Mouse (Mus musculus): ENCODE results near the gene Krtap5-2. TPM values are rescaled to one million over a fixed set of nuclear protein-coding genes. Genes with fewer than 3 reads are reported as not detected.
"Not testable (repeated sequence)": the region's sequence is repeated elsewhere in the genome, so short reads cannot be mapped to it uniquely, and the experiment has no call there.

Gene Krtap5-2
- polyA plus RNA-seq, 1 experiment from 2014 or later, result not detected

DNA sequence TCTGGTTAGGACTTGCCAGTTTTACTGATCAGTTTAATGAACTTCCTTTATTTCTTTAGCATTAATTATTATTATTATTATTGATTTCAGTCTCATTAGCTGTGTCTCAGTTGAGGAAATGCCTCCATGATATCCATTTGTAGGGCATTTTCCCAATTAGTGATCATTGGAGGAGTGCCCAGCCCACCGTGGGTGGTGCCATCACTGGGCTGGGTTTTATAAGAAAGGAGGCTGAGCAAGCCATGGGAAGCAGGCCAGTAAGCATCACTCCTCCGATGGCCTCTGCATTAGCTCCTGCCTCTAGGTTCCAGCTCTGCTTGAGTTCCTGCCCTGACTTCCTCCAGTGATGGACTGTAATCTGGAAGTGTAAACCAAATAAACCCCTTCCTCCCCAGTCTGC is 12.4 kb upstream of the Krtap5-2 start:
- H3K27me3 ChIP-seq (ENCODE audit: control insufficient read depth, insufficient read depth, low read length), result no peaks in the 10 kb centered on the region
- H3K9me3 ChIP-seq (ENCODE audit: control insufficient read depth, low read length), result no peaks in the 10 kb centered on the region
- no peaks in the 10 kb centered on the region for H3K36me3 ChIP-seq (ENCODE audit: control insufficient read depth, insufficient read depth, low read length)
- no peak overlapping the region for H3K27ac ChIP-seq (ENCODE audit: low read depth, low read length)
- no peaks in the 10 kb centered on the region for H3K4me1 ChIP-seq (ENCODE audit: control insufficient read depth, insufficient read depth, low read length)
- ATAC-seq (ENCODE audit: low FRiP score, low TSS enrichment), result no peak
- H3K9ac ChIP-seq (ENCODE audit: low read depth, low read length), result no peak overlapping the region
- 72% methylated on average over 2 of the region's 2 CpGs for WGBS
- H3K4me3 ChIP-seq (ENCODE audit: low read length), result no peak overlapping the region
- no peak overlapping the region for H3K4me2 ChIP-seq (replicated peaks; ENCODE audit: low read depth, low read length)

DNA sequence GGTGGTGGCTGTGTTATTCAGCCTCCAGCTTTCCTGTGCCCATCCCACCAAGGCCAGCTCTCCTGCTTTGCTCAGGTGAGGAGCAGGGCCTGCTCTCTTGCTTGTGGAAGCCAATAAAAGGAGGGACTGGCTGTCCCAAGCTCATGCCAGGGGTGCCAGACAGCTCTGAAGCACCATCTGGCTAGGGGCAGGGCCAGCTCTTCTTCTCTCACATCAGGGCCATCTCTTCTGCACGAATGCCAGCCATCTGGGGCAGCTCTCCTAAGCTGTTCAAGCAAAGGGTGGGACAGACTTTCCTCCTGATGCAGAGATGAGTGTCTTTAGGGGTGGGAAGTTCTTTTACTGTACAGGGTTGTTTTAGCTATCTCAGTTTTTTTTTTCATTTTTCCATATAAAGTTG is 5.2 kb upstream of the Krtap5-2 start:
- no peaks in the 10 kb centered on the region for H3K9me3 ChIP-seq (ENCODE audit: control insufficient read depth, low read length)
- no peak for ATAC-seq (ENCODE audit: low FRiP score, low TSS enrichment)
- 47% methylated on average over 1 of the region's 1 CpGs for WGBS
- no peaks in the 10 kb centered on the region for H3K27me3 ChIP-seq (ENCODE audit: control insufficient read depth, insufficient read depth, low read length)
- no peak overlapping the region for H3K9ac ChIP-seq (ENCODE audit: low read depth, low read length)
- no peaks in the 10 kb centered on the region for H3K36me3 ChIP-seq (ENCODE audit: control insufficient read depth, insufficient read depth, low read length)
- no peak overlapping the region for H3K27ac ChIP-seq (ENCODE audit: low read depth, low read length)
- no peaks in the 10 kb centered on the region for H3K4me1 ChIP-seq (ENCODE audit: control insufficient read depth, insufficient read depth, low read length)
- H3K4me3 ChIP-seq (ENCODE audit: low read length), result no peak overlapping the region
- no peak overlapping the region for H3K4me2 ChIP-seq (replicated peaks; ENCODE audit: low read depth, low read length)

DNA sequence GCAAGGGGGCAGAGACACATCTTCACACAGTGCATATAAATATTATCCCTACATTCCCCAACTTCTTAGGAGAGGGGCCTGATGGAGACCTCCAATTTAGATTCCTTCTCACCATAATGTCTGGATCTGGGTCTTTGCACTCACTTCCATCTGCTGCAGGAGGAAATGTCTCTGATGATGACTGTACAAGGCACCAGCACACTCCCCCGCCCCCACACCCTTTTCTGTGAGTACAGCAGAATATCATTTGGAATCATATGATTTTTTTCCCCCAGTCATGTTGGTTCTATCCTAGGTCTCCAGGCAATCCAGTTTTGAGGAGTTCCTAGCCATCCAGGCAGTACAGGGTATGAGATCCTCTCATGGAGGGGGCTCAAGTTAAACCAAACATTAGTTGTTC is 2.9 kb upstream of the Krtap5-2 start:
- no peaks in the 10 kb centered on the region for H3K9me3 ChIP-seq (ENCODE audit: control insufficient read depth, low read length)
- 85% methylated on average over 1 of the region's 1 CpGs for WGBS
- H3K36me3 ChIP-seq (ENCODE audit: control insufficient read depth, insufficient read depth, low read length), result no peaks in the 10 kb centered on the region
- no peak overlapping the region for H3K4me2 ChIP-seq (replicated peaks; ENCODE audit: low read depth, low read length)
- H3K9ac ChIP-seq (ENCODE audit: low read depth, low read length), result no peak overlapping the region
- H3K4me3 ChIP-seq (ENCODE audit: low read length), result no peak overlapping the region
- no peak overlapping the region for H3K27ac ChIP-seq (ENCODE audit: low read depth, low read length)
- no peak for ATAC-seq (ENCODE audit: low FRiP score, low TSS enrichment)
- no peaks in the 10 kb centered on the region for H3K27me3 ChIP-seq (ENCODE audit: control insufficient read depth, insufficient read depth, low read length)
- no peaks in the 10 kb centered on the region for H3K4me1 ChIP-seq (ENCODE audit: control insufficient read depth, insufficient read depth, low read length)

DNA sequence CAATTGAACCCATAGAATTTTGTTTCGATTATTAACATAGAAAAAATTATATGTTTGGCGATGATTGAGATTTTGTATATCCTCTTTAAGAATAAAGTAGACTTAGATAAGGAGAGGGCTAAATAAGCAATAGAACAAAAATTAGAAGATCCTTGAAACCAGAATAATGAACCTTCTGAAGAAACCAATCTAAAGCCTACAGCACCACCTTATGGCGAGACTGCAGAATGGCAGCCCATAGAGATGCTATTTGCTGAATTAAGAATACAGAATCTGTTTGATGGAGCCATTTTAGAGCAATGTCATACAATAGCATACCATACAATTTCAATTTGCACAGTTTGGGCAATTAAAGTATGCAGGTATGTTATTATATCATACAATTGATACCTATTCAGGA is 6.0 kb downstream of the Krtap5-2 start:
- no peaks in the 10 kb centered on the region for H3K36me3 ChIP-seq (ENCODE audit: control insufficient read depth, insufficient read depth, low read length)
- no peak overlapping the region for H3K27ac ChIP-seq (ENCODE audit: low read depth, low read length)
- ATAC-seq (ENCODE audit: low FRiP score, low TSS enrichment), result no peak
- H3K4me1 ChIP-seq (ENCODE audit: control insufficient read depth, insufficient read depth, low read length), result no peaks in the 10 kb centered on the region
- no peak overlapping the region for H3K4me2 ChIP-seq (replicated peaks; ENCODE audit: low read depth, low read length)
- no peaks in the 10 kb centered on the region for H3K27me3 ChIP-seq (ENCODE audit: control insufficient read depth, insufficient read depth, low read length)
- H3K9me3 ChIP-seq (ENCODE audit: control insufficient read depth, low read length), result no peaks in the 10 kb centered on the region
- 48% methylated on average over 3 of the region's 3 CpGs for WGBS
- H3K4me3 ChIP-seq (ENCODE audit: low read length), result no peak overlapping the region
- no peak overlapping the region for H3K9ac ChIP-seq (ENCODE audit: low read depth, low read length)

DNA sequence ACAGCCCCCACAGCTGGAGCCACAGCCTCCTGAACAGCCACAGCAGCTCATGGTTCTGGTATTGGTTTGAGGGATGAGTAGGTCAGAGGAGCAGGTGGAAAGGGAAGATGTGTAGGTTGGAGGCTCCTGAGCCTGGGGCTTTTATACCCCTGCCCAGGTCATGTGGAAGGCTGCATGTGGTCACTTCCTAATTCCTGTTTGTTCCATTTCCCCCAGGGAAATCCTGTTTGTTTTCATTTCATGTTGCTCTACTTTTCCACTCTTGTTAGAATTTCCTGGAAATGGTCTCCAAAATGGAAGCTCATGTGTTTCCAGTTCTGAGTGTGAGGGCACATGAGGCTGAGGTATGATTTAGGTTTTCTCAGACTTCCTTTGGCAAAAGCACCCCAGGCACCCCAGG is 10.2 kb downstream of the Krtap5-2 start, which contains the start of gene Gm4553:
Gene Gm4553 (minus strand): TSS at position 101 of the 400 bp plus-strand sequence.
- H3K9ac ChIP-seq (ENCODE audit: low read depth, low read length); H3K27me3 ChIP-seq (ENCODE audit: control insufficient read depth, insufficient read depth, low read length); ATAC-seq (ENCODE audit: low FRiP score, low TSS enrichment); H3K4me1 ChIP-seq (ENCODE audit: control insufficient read depth, insufficient read depth, low read length); H3K4me2 ChIP-seq (replicated peaks; ENCODE audit: low read depth, low read length); H3K36me3 ChIP-seq (ENCODE audit: control insufficient read depth, insufficient read depth, low read length); H3K27ac ChIP-seq (ENCODE audit: low read depth, low read length); H3K9me3 ChIP-seq (ENCODE audit: control insufficient read depth, low read length); H3K4me3 ChIP-seq (ENCODE audit: low read length): not testable (repeated sequence)

DNA sequence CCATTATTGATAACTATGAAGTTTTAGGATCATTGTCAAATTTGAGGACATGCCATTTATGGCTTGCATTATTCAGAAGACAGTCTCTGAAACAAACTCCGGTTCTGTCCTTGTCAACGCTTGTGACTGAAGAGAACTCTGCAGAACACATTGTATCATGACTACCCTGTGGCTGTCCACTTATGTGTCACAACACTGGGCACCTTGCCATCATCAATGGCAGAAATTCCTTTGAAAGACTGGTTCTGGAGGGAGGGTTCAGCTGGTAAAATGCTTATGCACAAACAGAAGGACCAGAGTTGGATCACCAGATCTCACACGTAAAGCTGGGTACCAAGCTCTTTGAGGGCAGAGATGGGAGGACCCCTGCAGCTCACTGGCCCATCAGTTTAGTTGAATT is 16.4 kb downstream of the Krtap5-2 start:
- no peak for ATAC-seq (ENCODE audit: low FRiP score, low TSS enrichment)
- Histone ChIP-seq H3K27ac (ENCODE audit: low read depth, low read length) (no peak overlapping the region), H3K4me1 (ENCODE audit: control insufficient read depth, insufficient read depth, low read length) (no peaks in the 10 kb centered on the region), H3K36me3 (ENCODE audit: control insufficient read depth, insufficient read depth, low read length) (no peaks in the 10 kb centered on the region), H3K9ac (ENCODE audit: low read depth, low read length) (no peak overlapping the region), H3K4me2 (replicated peaks; ENCODE audit: low read depth, low read length) (no peak overlapping the region), H3K9me3 (ENCODE audit: control insufficient read depth, low read length) (no peaks in the 10 kb centered on the region), H3K27me3 (ENCODE audit: control insufficient read depth, insufficient read depth, low read length) (no peaks in the 10 kb centered on the region), H3K4me3 (ENCODE audit: low read length) (no peak overlapping the region)
- 90% methylated on average over 3 of the region's 3 CpGs for WGBS

DNA sequence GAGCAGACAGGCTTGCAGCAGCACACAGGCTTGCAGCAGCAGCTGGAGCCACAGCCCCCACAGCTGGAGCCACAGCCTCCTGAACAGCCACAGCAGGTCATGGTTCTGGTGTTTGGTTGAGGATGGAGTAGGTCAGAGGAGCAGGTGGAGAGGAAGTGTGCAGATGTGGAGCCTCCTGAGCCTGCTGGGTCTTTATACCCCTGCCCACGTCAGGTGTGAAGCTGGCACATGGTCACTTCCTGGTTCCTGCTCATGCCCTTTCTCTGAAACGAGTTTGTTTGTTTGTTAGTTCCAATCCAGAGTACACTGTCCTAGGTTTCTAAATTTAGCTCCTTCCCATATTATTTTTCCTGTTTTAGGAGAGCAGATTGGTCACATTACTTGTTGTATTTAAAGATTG is 18.8 kb downstream of the Krtap5-2 start, which contains the start of gene Gm29735:
Gene Gm29735 (minus strand): TSS at position 101 of the 400 bp plus-strand sequence.
- WGBS, result 54% methylated on average over 2 of the region's 2 CpGs
- not testable (repeated sequence) for H3K9ac ChIP-seq (ENCODE audit: low read depth, low read length); H3K4me1 ChIP-seq (ENCODE audit: control insufficient read depth, insufficient read depth, low read length); ATAC-seq (ENCODE audit: low FRiP score, low TSS enrichment); H3K9me3 ChIP-seq (ENCODE audit: control insufficient read depth, low read length); H3K4me3 ChIP-seq (ENCODE audit: low read length); H3K36me3 ChIP-seq (ENCODE audit: control insufficient read depth, insufficient read depth, low read length); H3K4me2 ChIP-seq (replicated peaks; ENCODE audit: low read depth, low read length); H3K27me3 ChIP-seq (ENCODE audit: control insufficient read depth, insufficient read depth, low read length); H3K27ac ChIP-seq (ENCODE audit: low read depth, low read length)

DNA sequence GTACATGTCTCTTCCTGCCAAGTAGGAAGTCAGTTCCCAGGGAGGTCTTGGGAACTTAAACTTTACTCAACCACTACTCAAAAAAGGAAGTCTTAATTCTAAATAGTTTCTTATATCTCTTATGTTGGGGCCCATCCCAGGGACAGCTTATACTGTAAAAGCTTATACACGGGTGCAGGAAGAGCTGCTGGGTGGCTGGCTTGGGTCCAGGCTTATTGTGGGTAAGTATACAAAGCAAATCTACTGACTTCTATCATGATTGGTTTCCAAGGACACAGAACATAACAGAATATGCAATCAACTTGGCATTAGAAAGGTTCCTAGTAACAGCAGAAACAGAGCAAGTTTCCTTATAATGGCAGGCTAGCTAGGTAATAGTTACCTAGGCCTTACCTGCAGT is 20.5 kb downstream of the Krtap5-2 start:
- H3K9me3 ChIP-seq (ENCODE audit: control insufficient read depth, low read length), result no peaks in the 10 kb centered on the region
- no peak overlapping the region for H3K9ac ChIP-seq (ENCODE audit: low read depth, low read length)
- no peak overlapping the region for H3K4me3 ChIP-seq (ENCODE audit: low read length)
- H3K4me1 ChIP-seq (ENCODE audit: control insufficient read depth, insufficient read depth, low read length), result no peaks in the 10 kb centered on the region
- no peak overlapping the region for H3K27ac ChIP-seq (ENCODE audit: low read depth, low read length)
- no peaks in the 10 kb centered on the region for H3K27me3 ChIP-seq (ENCODE audit: control insufficient read depth, insufficient read depth, low read length)
- 84% methylated on average over 1 of the region's 1 CpGs for WGBS
- no peak overlapping the region for H3K4me2 ChIP-seq (replicated peaks; ENCODE audit: low read depth, low read length)
- H3K36me3 ChIP-seq (ENCODE audit: control insufficient read depth, insufficient read depth, low read length), result no peaks in the 10 kb centered on the region
- no peak for ATAC-seq (ENCODE audit: low FRiP score, low TSS enrichment)

DNA sequence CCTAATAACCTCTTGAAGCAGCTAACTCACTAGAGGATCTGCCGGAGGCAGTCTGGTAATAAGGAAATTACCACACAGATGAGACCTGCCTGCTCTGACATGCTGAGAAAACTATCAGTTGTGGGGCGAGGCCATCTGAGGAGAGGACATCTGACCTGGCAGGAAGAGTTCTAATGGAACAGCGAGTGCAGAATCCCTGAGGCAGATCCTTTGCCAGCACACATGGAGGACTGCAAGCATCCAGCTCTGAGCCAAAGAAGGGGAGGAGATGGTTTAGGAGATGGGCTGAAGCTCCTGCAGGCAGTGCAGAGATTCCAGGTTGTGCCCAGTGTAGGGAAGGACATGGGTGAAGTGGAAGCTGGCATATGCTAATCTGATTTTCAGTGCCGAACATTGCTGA is 23.6 kb downstream of the Krtap5-2 start:
- Histone ChIP-seq H3K9ac (ENCODE audit: low read depth, low read length) (no peak overlapping the region), H3K4me1 (ENCODE audit: control insufficient read depth, insufficient read depth, low read length) (no peaks in the 10 kb centered on the region), H3K27me3 (ENCODE audit: control insufficient read depth, insufficient read depth, low read length) (no peaks in the 10 kb centered on the region), H3K27ac (ENCODE audit: low read depth, low read length) (no peak overlapping the region), H3K9me3 (ENCODE audit: control insufficient read depth, low read length) (no peaks in the 10 kb centered on the region), H3K4me2 (replicated peaks; ENCODE audit: low read depth, low read length) (no peak overlapping the region), H3K36me3 (ENCODE audit: control insufficient read depth, insufficient read depth, low read length) (no peaks in the 10 kb centered on the region), H3K4me3 (ENCODE audit: low read length) (no peak overlapping the region)
- 87% methylated on average over 4 of the region's 4 CpGs for WGBS
- ATAC-seq (ENCODE audit: low FRiP score, low TSS enrichment), result no peak

DNA sequence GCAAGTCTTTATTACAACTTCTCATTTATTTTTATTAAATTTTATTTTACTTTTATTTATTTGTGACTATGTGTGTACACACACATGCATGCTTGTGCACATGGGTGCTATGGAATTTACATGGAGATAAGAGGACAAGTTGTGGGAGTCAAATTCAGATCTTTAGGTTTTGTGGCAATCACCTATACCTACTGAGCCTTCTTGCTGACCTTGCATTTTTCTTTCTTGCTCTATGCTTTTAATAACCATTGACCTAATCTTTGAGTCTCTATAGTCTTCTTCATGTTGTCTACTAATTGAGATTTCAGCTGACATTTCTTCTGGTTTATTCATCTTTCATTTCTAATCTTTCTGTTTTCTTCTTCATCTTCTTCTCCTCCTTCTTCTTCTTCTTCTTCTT is 27.2 kb downstream of the Krtap5-2 start:
- Histone ChIP-seq H3K4me1 (ENCODE audit: control insufficient read depth, insufficient read depth, low read length) (no peaks in the 10 kb centered on the region), H3K36me3 (ENCODE audit: control insufficient read depth, insufficient read depth, low read length) (no peaks in the 10 kb centered on the region), H3K27ac (ENCODE audit: low read depth, low read length) (no peak overlapping the region), H3K27me3 (ENCODE audit: control insufficient read depth, insufficient read depth, low read length) (no peaks in the 10 kb centered on the region), H3K4me3 (ENCODE audit: low read length) (no peak overlapping the region), H3K4me2 (replicated peaks; ENCODE audit: low read depth, low read length) (no peak overlapping the region), H3K9me3 (ENCODE audit: control insufficient read depth, low read length) (no peaks in the 10 kb centered on the region), H3K9ac (ENCODE audit: low read depth, low read length) (no peak overlapping the region)
- ATAC-seq (ENCODE audit: low FRiP score, low TSS enrichment), result no peak

Measured in kidney, embryonic 14.5 days (tissue).